Mouse (Mus musculus) hindbrain, embryonic 12.5 days (tissue): ENCODE measurements around the gene Slc38a7. TPM values are rescaled to one million over a fixed set of nuclear protein-coding genes. Genes with fewer than 3 reads are reported as not detected.
"Not testable (repeated sequence)": the region's sequence is repeated elsewhere in the genome, so short reads cannot be mapped to it uniquely, and the experiment has no call there.

Source experiments
- ATAC-seq: fragments of 200-750 bp; cut with Nextera tagmentation; 2 replicates; pipeline ENCODE4 v1.8.0; 2017; ENCODE audit warnings: moderate TSS enrichment; ENCODE audit not compliant: low FRiP score
- H3K27ac ChIP-seq: fragments of 300-500 bp; sonication (generic); 2 replicates; pipeline ENCODE4 v1.5.1; 2016; ENCODE audit warnings: mild to moderate bottlenecking
- H3K27me3 ChIP-seq: fragments of 300-500 bp; sonication (generic); 2 replicates; pipeline ENCODE4 v1.6.1; 2016; ENCODE audit warnings: mild to moderate bottlenecking
- H3K36me3 ChIP-seq: fragments of 300-500 bp; sonication (generic); 2 replicates; pipeline ENCODE4 v1.6.1; 2016; ENCODE audit warnings: mild to moderate bottlenecking
- H3K4me1 ChIP-seq: fragments of 300-500 bp; sonication (generic); 2 replicates; pipeline ENCODE4 v1.6.1; 2016
- H3K4me2 ChIP-seq: fragments of 300-500 bp; sonication (generic); replicated peaks from 2 replicates; pipeline ENCODE4 v1.6.1; 2016; ENCODE audit warnings: mild to moderate bottlenecking
- H3K4me3 ChIP-seq: fragments of 300-500 bp; sonication (generic); 2 replicates; pipeline ENCODE4 v1.5.1; 2016; ENCODE audit warnings: mild to moderate bottlenecking
- H3K9ac ChIP-seq: fragments of 300-500 bp; sonication (generic); 2 replicates; pipeline ENCODE4 v1.6.1; 2016; ENCODE audit warnings: mild to moderate bottlenecking, moderate library complexity
- H3K9me3 ChIP-seq: fragments of 300-500 bp; sonication (generic); replicated peaks from 2 replicates; pipeline ENCODE4 v1.6.1; 2016; ENCODE audit warnings: mild to moderate bottlenecking
- WGBS: fragments of 180-500 bp; shearing (Covaris S2); methylation state at CpG from one replicate; pipeline ENCODE4 v1.1.7; 2016; 5-methylcytosine and 5-hydroxymethylcytosine counted together
- polyA plus RNA-seq: library from polyadenylated mRNA; unstranded; fragments of >200 nt; fragmentation: Nextera tagmentation; extraction: Ambion mirVana; gene quantifications from 2 replicates; pipeline ENCODE4 v1.2.1, GENCODE M21; 2016

Gene Slc38a7
- polyA plus RNA-seq, 1 experiment from 2014 or later, result 20.0 TPM

GRCm38 (mm10) chr8:95800353-95800752 is 53.0 kb downstream of the Slc38a7 start:
- H3K36me3 ChIP-seq, result peaks cover 16% of the 10 kb centered on the region; the same call in 1 of the 2 replicates
- H3K4me1 ChIP-seq, result peaks cover 8% of the 10 kb centered on the region
- H3K27me3 ChIP-seq, result no peaks in the 10 kb centered on the region
- H3K9ac ChIP-seq, result no peak overlapping the region
- 89% methylated on average over 3 of the region's 3 CpGs for WGBS
- H3K4me3 ChIP-seq, result no peak overlapping the region
- H3K4me2 ChIP-seq, result no peak overlapping the region
- no peaks in the 10 kb centered on the region for H3K9me3 ChIP-seq
- H3K27ac ChIP-seq, result no peak overlapping the region
- no peak for ATAC-seq

DNA sequence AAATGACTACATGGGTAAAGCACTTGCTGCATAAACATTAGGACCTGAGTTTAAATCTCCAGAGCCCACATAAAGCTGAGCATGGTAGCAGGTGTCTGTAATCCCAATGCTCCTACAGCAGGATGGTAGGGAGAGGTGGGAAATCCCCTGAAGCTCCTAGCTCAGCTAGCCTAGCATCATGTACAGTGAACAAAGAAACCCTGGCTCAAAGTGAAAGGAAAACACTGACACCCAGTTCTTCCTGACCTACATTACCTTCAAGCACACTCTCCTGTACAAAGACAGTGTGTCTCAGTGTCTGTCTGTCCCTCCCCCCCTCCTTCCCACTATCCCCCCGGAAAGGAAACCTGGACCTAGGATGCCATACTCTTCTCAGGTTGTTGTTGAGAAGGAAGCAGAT is 53.4 kb downstream of the Slc38a7 start:
- no peaks in the 10 kb centered on the region for H3K9me3 ChIP-seq
- no peaks in the 10 kb centered on the region for H3K27me3 ChIP-seq
- H3K9ac ChIP-seq, result no peak overlapping the region
- WGBS, result 88% methylated on average over 1 of the region's 1 CpGs
- peaks cover 16% of the 10 kb centered on the region; the same call in 1 of the 2 replicates for H3K36me3 ChIP-seq
- no peak overlapping the region for H3K4me2 ChIP-seq
- H3K4me1 ChIP-seq, result peaks cover 3% of the 10 kb centered on the region; the same call in 1 of the 2 replicates
- ATAC-seq, result no peak
- H3K27ac ChIP-seq, result no peak overlapping the region
- H3K4me3 ChIP-seq, result no peak overlapping the region

DNA sequence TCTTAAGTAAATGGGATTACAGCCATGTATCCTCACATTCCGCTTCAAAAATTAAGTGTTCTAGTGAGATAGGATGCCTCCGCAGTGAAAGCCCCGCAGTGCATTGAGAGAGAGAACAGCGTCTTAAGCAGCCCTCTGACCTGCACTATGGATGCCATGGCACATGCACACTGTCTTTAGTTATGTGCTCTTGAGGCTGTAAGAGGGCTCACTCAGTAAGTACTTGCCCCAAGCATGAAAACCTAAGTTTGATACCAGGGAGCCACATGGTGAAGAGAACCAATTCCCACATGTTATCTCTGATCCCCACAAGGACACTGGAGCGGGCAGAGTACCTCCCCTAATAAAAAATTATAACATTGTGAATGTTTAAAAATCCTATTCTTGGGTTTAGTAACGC is 54.2 kb downstream of the Slc38a7 start:
- Histone ChIP-seq H3K27ac (no peak overlapping the region), H3K36me3 (peaks cover 12% of the 10 kb centered on the region; the same call in 1 of the 2 replicates), H3K9me3 (no peaks in the 10 kb centered on the region), H3K4me2 (no peak overlapping the region), H3K9ac (no peak overlapping the region), H3K27me3 (no peaks in the 10 kb centered on the region), H3K4me3 (no peak overlapping the region), H3K4me1 (no peaks in the 10 kb centered on the region)
- ATAC-seq, result no peak
- WGBS, result 97% methylated on average over 6 of the region's 6 CpGs

DNA sequence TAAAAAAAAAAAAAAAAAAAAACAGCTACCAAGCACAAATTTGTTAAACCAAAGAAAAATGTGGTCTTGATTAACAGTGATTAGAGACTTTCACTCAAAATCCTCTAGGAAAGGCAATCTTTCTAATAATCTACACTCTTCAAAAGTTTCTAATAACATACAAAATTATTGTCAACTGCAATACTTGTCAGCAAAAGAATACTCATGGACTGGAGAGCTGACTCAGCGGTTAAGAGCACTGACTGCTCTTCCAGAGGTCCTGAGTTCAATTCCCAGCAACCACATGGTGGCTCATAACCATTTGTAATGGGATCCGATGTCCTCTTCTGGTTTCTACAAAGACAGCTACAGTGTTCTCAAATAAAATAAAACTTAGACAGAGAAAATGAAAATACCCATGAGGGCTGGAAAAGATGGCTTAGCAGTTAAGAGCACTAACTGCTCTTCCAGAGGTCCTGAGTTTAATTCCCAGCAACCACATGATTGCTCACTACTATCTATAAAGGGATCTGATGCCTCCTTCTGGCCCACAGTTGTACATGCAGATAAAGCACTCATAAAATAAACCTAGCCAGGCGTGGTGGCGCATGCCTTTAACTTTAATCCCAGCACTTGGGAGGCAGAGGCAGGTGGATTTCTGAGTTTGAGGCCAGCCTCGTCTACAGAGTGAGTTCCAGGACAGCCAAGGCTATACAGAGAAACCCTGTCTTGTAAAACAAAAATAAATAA is 57.8 kb downstream of the Slc38a7 start:
- not testable (repeated sequence) for H3K9me3 ChIP-seq, H3K4me1 ChIP-seq, H3K9ac ChIP-seq, H3K27ac ChIP-seq, H3K4me2 ChIP-seq, H3K36me3 ChIP-seq, ATAC-seq, H3K4me3 ChIP-seq, H3K27me3 ChIP-seq
- 94% methylated on average over 5 of the region's 5 CpGs for WGBS

Other genes with a start within 250 kb of the Slc38a7 start
- 16.6 and 17.9 TPM in 2 replicates for gene Gins3, start 220.1 kb downstream of the Slc38a7 start, polyA plus RNA-seq
- gene Ndrg4, start 176.6 kb downstream of the Slc38a7 start, polyA plus RNA-seq, result 97.1 and 99.0 TPM in 2 replicates
- gene Setd6, start 137.7 kb downstream of the Slc38a7 start, polyA plus RNA-seq, result 20.1 and 21.9 TPM in 2 replicates
- 85.0 and 90.5 TPM in 2 replicates for gene Cnot1, start 46.1 kb downstream of the Slc38a7 start, polyA plus RNA-seq
- gene Sap18b, start 28.2 kb downstream of the Slc38a7 start, polyA plus RNA-seq, result 337 and 366 TPM in 2 replicates
- 162 and 164 TPM in 2 replicates for gene Got2, start 35.0 kb upstream of the Slc38a7 start, polyA plus RNA-seq